Mouse (Mus musculus): ENCODE results near the gene Rrp12.

DNA sequence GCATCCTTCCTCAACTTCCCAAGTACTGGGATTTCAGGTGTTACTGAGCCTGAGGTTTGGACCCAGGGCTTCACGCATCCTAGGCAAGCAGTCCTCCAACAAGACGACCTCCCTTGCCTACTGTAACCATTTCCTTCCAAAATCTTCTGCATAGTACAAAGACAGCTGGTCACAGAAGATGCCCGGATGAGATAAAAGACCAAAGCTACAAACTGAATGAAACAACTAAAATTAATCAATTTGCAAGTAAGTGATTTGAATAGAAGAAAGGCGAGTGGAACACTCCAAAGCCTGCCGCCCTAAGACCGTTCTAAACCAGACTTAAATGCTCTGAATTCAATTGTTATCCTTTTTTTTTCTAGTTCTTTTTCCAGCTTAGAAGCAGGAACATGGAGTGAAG is 60.6 kb downstream of the Rrp12 start:
- TF ChIP-seq CTCF (conservative IDR thresholded peaks at IDR 0.05; ENCODE audit: insufficient read depth, insufficient read length, low read depth, low read length) (no peak), POLR2A (IDR thresholded peaks at IDR 0.05; ENCODE audit: low read depth, low read length) (no peak)
